Mouse (Mus musculus) right cerebral cortex, postnatal 14 days (tissue): Measurements from ENCODE around the gene Dbt.

Experiments
- DNase-seq: peaks from one replicate; pipeline ENCODE4 v3.0.0; 2022

Dbt gene

GRCm38 (mm10) chr3:116512904-116513716, at the start of gene Dbt:
TSS of gene Dbt (plus strand) at chr3:116513070.
- peak; percentile 88 for DNase-seq

DNA sequence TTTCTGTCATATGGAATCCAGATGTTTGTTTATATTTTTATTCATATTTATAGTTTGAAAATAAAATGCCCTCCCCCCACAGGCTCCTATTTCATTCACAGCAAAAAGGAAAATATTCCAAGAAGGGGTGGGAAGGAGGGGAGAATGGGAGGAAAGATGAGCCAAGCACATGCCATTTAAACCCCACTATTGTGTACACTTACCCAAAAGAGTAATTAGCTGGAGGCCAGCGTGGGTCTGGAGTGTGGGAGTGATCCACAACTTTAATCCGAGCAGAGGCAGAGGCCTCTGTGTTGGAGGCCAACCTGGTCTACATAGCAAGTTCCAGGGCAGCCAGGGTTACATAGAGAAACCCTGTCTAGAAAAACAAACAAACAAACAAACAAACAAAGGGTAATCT, 48.6 kb upstream of the Dbt start:
- no peak for DNase-seq

DNA sequence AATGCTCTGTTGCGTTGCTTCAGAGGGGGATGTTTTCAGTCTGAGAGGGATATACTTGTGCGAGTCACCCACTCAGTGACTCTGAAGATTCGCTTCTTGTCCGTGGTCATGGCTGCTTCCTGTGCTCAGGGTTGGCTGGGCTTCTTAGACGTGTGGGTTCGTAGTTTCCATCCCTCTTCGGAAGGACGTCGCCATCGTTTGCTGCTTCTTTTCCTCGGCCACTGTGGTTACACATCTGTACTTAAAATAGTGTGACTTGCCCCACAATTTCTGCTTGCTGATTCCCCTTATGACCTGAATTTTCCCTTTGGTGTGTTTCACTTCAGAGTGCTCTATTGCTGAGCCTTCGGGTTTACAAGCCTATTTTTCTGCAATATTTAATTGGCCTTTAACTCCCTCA, 47.2 kb upstream of the Dbt start:
- DNase-seq = no peak

GRCm38 (mm10) chr3:116474602-116475001, 38.3 kb upstream of the Dbt start:
- no peak for DNase-seq

DNA sequence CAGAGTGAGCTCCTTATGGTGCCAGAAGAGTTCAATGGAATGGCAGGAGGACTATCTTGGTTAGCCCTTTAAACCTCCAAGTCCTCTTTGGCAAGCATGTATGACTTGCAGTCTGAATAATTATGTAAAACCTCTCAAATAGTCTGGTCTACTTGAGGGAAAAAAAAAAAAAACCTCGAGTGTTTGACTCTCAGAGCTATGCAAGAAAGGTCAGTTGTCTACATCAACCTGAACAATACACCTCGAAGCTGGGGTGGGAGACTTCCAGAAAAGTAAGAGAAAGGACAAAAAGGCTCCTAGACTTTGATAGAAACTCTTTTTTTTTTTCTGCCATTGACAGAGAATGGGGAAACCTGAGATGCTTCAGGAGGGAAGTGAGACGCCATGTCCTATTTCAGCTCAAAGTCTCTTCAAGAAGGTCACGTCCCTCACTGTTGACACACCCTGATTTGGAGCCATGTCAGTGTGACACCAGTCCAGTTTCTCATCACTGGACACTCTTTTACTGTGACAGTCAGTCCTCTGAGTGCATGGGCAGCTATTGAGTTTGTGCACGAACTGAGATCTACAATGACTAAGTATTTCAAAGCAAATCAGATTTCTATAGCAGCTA, 36.1 kb upstream of the Dbt start:
- DNase-seq = no peak

DNA sequence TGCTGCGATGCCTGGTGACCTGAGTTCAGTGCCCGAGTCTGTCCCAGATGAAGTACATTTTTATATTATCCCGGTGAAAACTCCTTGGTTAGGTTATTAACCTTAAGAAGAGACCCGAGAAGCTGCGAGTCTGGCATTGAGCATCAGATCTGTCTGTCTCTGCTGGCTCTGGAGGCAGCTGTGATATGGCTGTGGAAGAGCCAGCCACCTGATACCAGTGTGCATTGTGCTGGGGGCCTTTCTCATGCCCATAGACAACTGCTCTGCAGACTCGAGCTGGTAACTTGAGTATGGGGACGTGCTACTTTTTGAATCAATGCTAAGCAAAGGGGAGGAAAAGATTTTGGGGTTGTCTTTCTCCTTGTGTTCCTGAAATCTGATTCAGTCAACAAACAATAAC, 35.5 kb upstream of the Dbt start:
- DNase-seq = no peak

DNA sequence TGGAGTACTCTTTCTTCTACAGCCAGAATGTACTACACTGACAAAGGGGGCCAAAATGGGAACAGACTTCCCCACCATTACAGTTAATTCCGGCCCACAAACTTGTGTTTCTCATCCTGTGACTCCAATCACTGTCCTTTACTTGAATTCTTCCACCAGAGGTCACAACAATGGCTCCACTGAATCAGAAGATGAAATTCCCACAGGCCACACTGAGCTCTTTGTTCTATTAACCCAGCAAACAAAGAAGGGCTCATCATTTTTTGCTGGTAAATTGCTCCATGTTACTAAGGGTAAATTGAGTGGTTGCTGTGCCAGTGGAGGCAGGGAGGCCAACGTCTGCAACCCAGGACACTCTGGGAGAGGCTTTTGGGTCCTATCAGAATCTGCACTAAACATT, 32.8 kb upstream of the Dbt start:
- no peak for DNase-seq

- DNase-seq = no peak
Measured at GRCm38 (mm10) chr3:116480937-116481336, 31.9 kb upstream of the Dbt start.

GRCm38 (mm10) chr3:116482724-116483123, 30.1 kb upstream of the Dbt start:
- no peak for DNase-seq

- DNase-seq = no peak
Measured at GRCm38 (mm10) chr3:116483271-116483670, 29.6 kb upstream of the Dbt start.

GRCm38 (mm10) chr3:116490920-116491319, 21.9 kb upstream of the Dbt start:
- no peak for DNase-seq

DNA sequence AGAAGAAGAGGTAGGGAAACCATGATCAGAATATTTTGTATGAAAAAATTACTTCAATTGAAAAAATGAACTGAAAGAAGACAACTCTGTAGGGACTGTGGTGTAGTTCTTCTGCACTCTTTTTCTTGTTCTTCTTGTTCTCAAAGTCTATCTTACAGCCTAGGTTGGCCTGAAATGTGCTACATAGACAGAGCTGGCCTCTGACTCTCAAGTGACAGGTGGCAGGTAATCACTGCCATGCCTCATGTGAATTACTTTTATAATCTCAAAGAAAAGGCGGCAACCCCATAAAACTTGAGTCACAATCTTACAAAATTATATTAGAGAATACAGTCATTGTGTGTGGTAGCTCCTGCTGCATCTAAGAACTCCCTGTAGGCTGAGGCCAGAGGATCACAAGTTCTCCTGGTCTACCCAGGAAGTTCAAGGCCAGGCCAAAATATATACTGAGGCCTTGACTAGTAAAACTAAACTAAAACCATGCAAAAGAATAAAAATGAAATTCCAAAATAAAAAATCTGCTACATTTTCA, 20.9 kb upstream of the Dbt start:
- DNase-seq = no peak

GRCm38 (mm10) chr3:116493658-116494057, 19.2 kb upstream of the Dbt start:
- no peak for DNase-seq

GRCm38 (mm10) chr3:116495671-116496070, 17.2 kb upstream of the Dbt start:
- DNase-seq = no peak

DNA sequence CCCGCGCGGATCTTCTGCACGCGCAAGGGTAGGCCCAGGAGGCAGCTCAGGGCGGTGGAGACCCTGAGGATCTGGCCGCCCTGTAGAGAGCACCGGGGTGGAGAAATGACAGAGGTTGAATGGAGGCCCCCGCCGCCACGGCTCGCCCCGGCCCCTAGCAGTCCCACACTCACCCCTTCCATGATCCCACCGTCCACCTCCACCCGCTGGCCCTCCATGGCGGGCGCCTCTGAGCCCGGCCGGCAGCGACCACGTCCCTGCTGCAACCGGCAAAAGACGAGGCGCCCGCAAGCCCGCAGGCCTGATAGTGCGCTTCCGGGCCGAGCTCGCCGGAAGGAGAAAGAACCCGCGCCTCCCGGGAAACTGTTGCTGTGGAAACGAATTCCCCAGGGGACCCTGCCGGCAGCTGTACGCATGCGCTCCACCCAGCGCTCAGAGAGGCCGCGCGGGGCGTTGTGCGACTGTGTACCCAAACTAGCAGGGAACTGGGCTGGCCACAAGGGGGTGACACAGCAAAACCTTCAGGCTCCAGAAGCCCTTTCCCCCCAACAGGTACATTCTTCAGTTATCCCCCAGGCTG, 5.0 kb upstream of the Dbt start, which contains the start of gene Rtca:
TSS of gene Rtca (minus strand) at position 437 of the 580 bp plus-strand sequence.
- DNase-seq = peak; percentile 99

DNA sequence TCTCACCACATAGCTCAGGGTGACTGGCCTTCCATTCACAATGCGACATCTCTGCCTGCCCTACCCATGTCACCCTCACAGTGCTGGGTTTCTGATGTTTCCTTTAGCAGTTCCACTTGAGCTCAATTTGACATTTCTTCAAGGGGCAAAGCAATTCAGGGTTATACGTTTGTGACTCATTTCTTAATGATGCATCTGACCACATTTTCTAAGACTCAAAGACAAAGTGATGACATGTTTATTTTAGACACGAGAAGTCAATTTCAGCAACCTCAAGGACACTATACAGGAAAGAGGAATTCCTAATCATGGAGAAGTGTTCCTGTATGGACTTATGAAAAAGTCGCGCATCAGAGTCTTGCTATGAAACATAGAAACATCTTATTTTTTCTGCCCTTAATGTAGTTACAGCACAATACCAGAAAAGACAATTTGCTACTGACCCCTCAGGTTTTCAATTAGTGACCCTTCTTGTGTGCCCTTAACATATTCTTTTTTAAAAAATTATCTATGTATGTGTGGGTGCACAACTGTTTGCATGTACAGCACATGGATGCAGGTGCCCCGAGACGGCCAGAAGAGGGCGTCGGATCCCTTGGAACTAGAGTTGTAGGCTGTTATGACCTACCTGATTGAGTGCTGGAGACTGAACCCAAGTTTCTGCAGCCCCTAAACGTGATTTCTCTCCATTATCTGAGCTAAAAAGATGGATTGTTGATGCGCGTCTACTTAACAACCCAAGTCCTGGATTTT, 543 bp upstream of the Dbt start:
- DNase-seq = peak; percentile 18

- no peak for DNase-seq
Measured at GRCm38 (mm10) chr3:116520141-116520761, 7.4 kb downstream of the Dbt start.

DNA sequence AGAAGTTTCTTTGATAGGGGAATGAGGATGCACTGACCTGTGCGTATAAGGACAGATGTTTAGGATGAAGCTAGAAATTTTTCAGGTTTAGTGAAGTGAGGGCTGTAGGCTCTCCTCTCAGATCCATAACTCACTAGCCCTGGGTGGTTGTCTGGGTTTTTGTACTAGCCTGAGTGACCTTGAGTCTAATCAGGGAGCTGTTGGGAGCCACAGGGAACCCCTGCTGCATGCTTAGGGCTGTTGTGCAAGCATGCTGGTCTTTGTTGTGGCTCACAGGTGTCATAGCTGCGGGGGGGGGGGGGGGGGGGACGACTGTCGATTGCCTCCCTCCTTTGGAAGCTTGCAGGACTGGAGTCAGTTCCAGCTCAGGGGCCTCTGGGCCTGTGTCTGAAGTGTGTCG, 16.9 kb downstream of the Dbt start:
- no peak for DNase-seq

DNA sequence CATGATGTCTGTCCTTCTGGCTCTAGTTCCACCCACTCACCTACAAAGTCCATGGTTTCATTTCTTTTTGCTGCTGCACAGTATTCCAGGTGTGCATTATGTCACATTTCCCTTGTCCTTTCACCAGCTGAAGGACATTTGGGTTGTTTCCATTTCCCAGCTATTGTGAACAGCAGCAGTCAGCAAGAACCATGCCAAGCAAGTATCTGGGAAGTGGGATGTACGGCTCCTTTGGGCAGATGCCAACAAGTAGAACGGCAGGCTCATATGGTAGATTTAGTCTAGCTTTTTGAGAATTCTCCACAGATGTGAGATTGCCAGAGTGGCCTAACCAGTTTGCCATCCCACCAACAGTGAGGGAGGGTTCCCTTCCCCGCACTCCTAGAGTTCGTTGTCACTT, 18.0 kb downstream of the Dbt start:
- peak; percentile 18 for DNase-seq

- DNase-seq = no peak
Measured at GRCm38 (mm10) chr3:116536428-116537199, 23.7 kb downstream of the Dbt start.

DNA sequence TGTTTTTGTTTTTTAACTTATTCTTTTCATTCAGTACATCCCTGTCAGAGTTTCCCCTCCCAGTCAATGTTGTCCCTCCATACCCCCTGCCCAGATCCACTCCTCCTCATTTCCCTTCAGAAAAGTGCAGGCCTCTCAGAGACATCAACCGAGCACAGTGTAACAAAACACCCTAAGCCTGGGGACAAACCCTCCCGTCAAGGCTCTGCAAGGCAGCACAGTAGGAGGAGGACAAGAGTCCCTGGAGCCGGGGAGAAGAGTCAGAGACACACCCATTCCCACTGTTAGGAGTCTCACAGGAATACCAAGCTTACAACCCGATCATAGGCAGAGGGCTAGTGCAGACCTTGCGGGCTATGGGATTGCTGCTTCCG, 24.3 kb downstream of the Dbt start:
- DNase-seq = no peak

GRCm38 (mm10) chr3:116542070-116542469, 29.2 kb downstream of the Dbt start:
- DNase-seq = no peak
